Mouse (Mus musculus) heart, embryonic 11.5 days (tissue): ENCODE data around the gene Mxd4. TPM values are rescaled to one million over a fixed set of nuclear protein-coding genes. Genes with fewer than 3 reads are reported as not detected.

Experiments
- ATAC-seq: fragments of 200-750 bp; cut with Nextera tagmentation; replicated peaks from 2 replicates; pipeline ENCODE4 v1.8.0; 2017; ENCODE audit warnings: moderate library complexity; ENCODE audit not compliant: insufficient number of reproducible peaks, low FRiP score, low TSS enrichment
- H3K27ac ChIP-seq: fragments of 300-500 bp; sonication (generic); 2 replicates; pipeline ENCODE4 v1.5.1; 2014; ENCODE audit warnings: mild to moderate bottlenecking, low read depth, low read length
- H3K27me3 ChIP-seq: fragments of 300-500 bp; sonication (generic); 2 replicates; pipeline ENCODE4 v1.6.1; 2014; ENCODE audit warnings: mild to moderate bottlenecking, low read length, mixed read lengths; ENCODE audit not compliant: control insufficient read depth, insufficient read depth
- H3K36me3 ChIP-seq: fragments of 300-500 bp; sonication (generic); 2 replicates; pipeline ENCODE4 v1.6.1; 2014; ENCODE audit warnings: mild to moderate bottlenecking, low read length, moderate library complexity, mixed read lengths; ENCODE audit not compliant: control insufficient read depth, insufficient read depth
- H3K4me1 ChIP-seq: fragments of 300-500 bp; sonication (generic); 2 replicates; pipeline ENCODE4 v1.6.1; 2014; ENCODE audit warnings: low read length; ENCODE audit not compliant: control insufficient read depth, insufficient read depth
- H3K4me2 ChIP-seq: fragments of 300-500 bp; sonication (generic); 2 replicates; pipeline ENCODE4 v1.6.1; 2014; ENCODE audit warnings: mild to moderate bottlenecking, moderate library complexity
- H3K4me3 ChIP-seq: fragments of 300-500 bp; sonication (generic); 2 replicates; pipeline ENCODE4 v1.5.1; 2014; ENCODE audit warnings: low read depth, low read length
- H3K9ac ChIP-seq: fragments of 300-500 bp; sonication (generic); 2 replicates; pipeline ENCODE4 v1.6.1; 2014; ENCODE audit warnings: mild to moderate bottlenecking, low read depth, low read length, moderate library complexity
- H3K9me3 ChIP-seq: fragments of 300-500 bp; sonication (generic); replicated peaks from 2 replicates; pipeline ENCODE4 v1.6.1; 2016; ENCODE audit warnings: low read length; ENCODE audit not compliant: control insufficient read depth
- WGBS: fragments of 180-500 bp; shearing (Covaris S2); extraction: QIAGEN DNeasy Blood & Tissue Kit; methylation state at CpG from one replicate; pipeline ENCODE4 v1.1.7; 2014; ENCODE audit not compliant: insufficient replicate concordance; 5-methylcytosine and 5-hydroxymethylcytosine counted together
- polyA plus RNA-seq: library from polyadenylated mRNA; unstranded; fragments of >200 nt; fragmentation: Nextera tagmentation; extraction: Ambion mirVana; gene quantifications from 2 replicates; pipeline ENCODE4 v1.2.1, GENCODE M21; 2014

The Mxd4 gene
- 23.3 and 26.7 TPM in 2 replicates for polyA plus RNA-seq

- WGBS: 0% methylated on average over 58 of the region's 60 CpGs
- H3K4me1 ChIP-seq: peaks cover 48% of the 10 kb centered on the region
These were observed at the start of gene Mxd4 for GRCm38 (mm10) chr5:34187601-34188316. TSS of gene Mxd4 (minus strand) at chr5:34187720.

GRCm38 (mm10) chr5:34235898-34236420 is 48.4 kb upstream of the Mxd4 start:
- no peak overlapping the region for H3K9ac ChIP-seq
- no peak overlapping the region for H3K4me2 ChIP-seq
- H3K27ac ChIP-seq: no peak overlapping the region
- no peak for ATAC-seq
- no peaks in the 10 kb centered on the region for H3K36me3 ChIP-seq
- no peak overlapping the region for H3K4me3 ChIP-seq
- WGBS: 47% methylated on average over 10 of the region's 10 CpGs
- H3K4me1 ChIP-seq: peaks cover 2% of the 10 kb centered on the region; the same call in 1 of the 2 replicates
- H3K27me3 ChIP-seq: peaks cover 5% of the 10 kb centered on the region; the same call in 1 of the 2 replicates
- H3K9me3 ChIP-seq: no peaks in the 10 kb centered on the region

More at GRCm38 (mm10) chr5:34187601-34188316, at the start of gene Mxd4:
- H3K9ac ChIP-seq: peak within 1 kb of the TSS; percentile 90
- H3K27me3 ChIP-seq: no peaks in the 10 kb centered on the region
- H3K27ac ChIP-seq: peak within 1 kb of the TSS; percentile 91
- H3K9me3 ChIP-seq: no peaks in the 10 kb centered on the region
- ATAC-seq: peak; percentile 98
- H3K4me3 ChIP-seq: peak within 1 kb of the TSS; percentile 92
- H3K4me2 ChIP-seq: peak within 1 kb of the TSS; percentile 90
- peaks cover 3% of the 10 kb centered on the region; the same call in 1 of the 2 replicates for H3K36me3 ChIP-seq

GRCm38 (mm10) chr5:34235056-34235455 is 47.5 kb upstream of the Mxd4 start:
- 54% methylated on average over 4 of the region's 4 CpGs for WGBS
- no peak for ATAC-seq

GRCm38 (mm10) chr5:34233221-34233515 is 45.6 kb upstream of the Mxd4 start:
- Histone ChIP-seq H3K27ac (no peak overlapping the region), H3K4me2 (no peak overlapping the region), H3K9me3 (no peaks in the 10 kb centered on the region), H3K4me1 (peaks cover 9% of the 10 kb centered on the region), H3K9ac (0 out of 2 replicates have a peak overlapping the region, but pooled peaks have one; percentile 6), H3K4me3 (no peak overlapping the region), H3K36me3 (no peaks in the 10 kb centered on the region), H3K27me3 (peaks cover 5% of the 10 kb centered on the region; the same call in 1 of the 2 replicates)
- ATAC-seq: no peak
- WGBS: 84% methylated on average over 6 of the region's 6 CpGs

More at GRCm38 (mm10) chr5:34235056-34235455, 47.5 kb upstream of the Mxd4 start:
- H3K27me3 ChIP-seq: peaks cover 5% of the 10 kb centered on the region; the same call in 1 of the 2 replicates
- peaks cover 6% of the 10 kb centered on the region for H3K4me1 ChIP-seq
- H3K36me3 ChIP-seq: no peaks in the 10 kb centered on the region
- no peak overlapping the region for H3K4me2 ChIP-seq
- no peak overlapping the region for H3K4me3 ChIP-seq
- H3K9me3 ChIP-seq: no peaks in the 10 kb centered on the region
- no peak overlapping the region for H3K9ac ChIP-seq
- no peak overlapping the region for H3K27ac ChIP-seq

GRCm38 (mm10) chr5:34232481-34233220 is 45.1 kb upstream of the Mxd4 start:
- H3K4me3 ChIP-seq: no peak overlapping the region
- no peak overlapping the region for H3K4me2 ChIP-seq
- H3K9me3 ChIP-seq: no peaks in the 10 kb centered on the region
- no peak overlapping the region for H3K9ac ChIP-seq
- H3K36me3 ChIP-seq: no peaks in the 10 kb centered on the region
- ATAC-seq: no peak
- 71% methylated on average over 8 of the region's 8 CpGs for WGBS
- peaks cover 5% of the 10 kb centered on the region; the same call in 1 of the 2 replicates for H3K27me3 ChIP-seq
- no peak overlapping the region for H3K27ac ChIP-seq
- H3K4me1 ChIP-seq: peaks cover 9% of the 10 kb centered on the region

GRCm38 (mm10) chr5:34231901-34232300 is 44.4 kb upstream of the Mxd4 start:
- H3K4me1 ChIP-seq: peaks cover 9% of the 10 kb centered on the region
- no peak overlapping the region for H3K9ac ChIP-seq
- H3K36me3 ChIP-seq: no peaks in the 10 kb centered on the region
- H3K4me3 ChIP-seq: no peak overlapping the region
- no peak overlapping the region for H3K4me2 ChIP-seq
- ATAC-seq: no peak
- H3K27me3 ChIP-seq: peaks cover 5% of the 10 kb centered on the region; the same call in 1 of the 2 replicates
- H3K27ac ChIP-seq: no peak overlapping the region
- no peaks in the 10 kb centered on the region for H3K9me3 ChIP-seq
- WGBS: 73% methylated on average over 6 of the region's 6 CpGs

- Histone ChIP-seq H3K36me3 (no peaks in the 10 kb centered on the region), H3K27me3 (0 out of 2 replicates have a peak, but pooled peaks cover 3% of the 10 kb centered on the region), H3K4me2 (no peak overlapping the region), H3K27ac (no peak overlapping the region), H3K9me3 (no peaks in the 10 kb centered on the region), H3K4me3 (no peak overlapping the region), H3K9ac (no peak overlapping the region), H3K4me1 (peaks cover 9% of the 10 kb centered on the region)
- WGBS: 61% methylated on average over 9 of the region's 9 CpGs
- ATAC-seq: no peak
These were observed 43.3 kb upstream of the Mxd4 start for GRCm38 (mm10) chr5:34230599-34231485.

- Histone ChIP-seq H3K4me1 (peaks cover 9% of the 10 kb centered on the region), H3K4me3 (no peak overlapping the region), H3K27ac (no peak overlapping the region), H3K4me2 (no peak overlapping the region), H3K9me3 (no peaks in the 10 kb centered on the region), H3K9ac (no peak overlapping the region), H3K36me3 (no peaks in the 10 kb centered on the region), H3K27me3 (0 out of 2 replicates have a peak, but pooled peaks cover 3% of the 10 kb centered on the region)
- 84% methylated on average over 5 of the region's 5 CpGs for WGBS
- no peak for ATAC-seq
These were observed 42.0 kb upstream of the Mxd4 start for GRCm38 (mm10) chr5:34229503-34229902.
